Mouse (Mus musculus) urinary bladder, postnatal 10 days (tissue): Measurements from ENCODE around the gene Dnm3.

Source experiments
- DNase-seq: peaks from one replicate; pipeline ENCODE4 v3.0.0; 2022; ENCODE audit warnings: low spot score

Dnm3 gene

DNA sequence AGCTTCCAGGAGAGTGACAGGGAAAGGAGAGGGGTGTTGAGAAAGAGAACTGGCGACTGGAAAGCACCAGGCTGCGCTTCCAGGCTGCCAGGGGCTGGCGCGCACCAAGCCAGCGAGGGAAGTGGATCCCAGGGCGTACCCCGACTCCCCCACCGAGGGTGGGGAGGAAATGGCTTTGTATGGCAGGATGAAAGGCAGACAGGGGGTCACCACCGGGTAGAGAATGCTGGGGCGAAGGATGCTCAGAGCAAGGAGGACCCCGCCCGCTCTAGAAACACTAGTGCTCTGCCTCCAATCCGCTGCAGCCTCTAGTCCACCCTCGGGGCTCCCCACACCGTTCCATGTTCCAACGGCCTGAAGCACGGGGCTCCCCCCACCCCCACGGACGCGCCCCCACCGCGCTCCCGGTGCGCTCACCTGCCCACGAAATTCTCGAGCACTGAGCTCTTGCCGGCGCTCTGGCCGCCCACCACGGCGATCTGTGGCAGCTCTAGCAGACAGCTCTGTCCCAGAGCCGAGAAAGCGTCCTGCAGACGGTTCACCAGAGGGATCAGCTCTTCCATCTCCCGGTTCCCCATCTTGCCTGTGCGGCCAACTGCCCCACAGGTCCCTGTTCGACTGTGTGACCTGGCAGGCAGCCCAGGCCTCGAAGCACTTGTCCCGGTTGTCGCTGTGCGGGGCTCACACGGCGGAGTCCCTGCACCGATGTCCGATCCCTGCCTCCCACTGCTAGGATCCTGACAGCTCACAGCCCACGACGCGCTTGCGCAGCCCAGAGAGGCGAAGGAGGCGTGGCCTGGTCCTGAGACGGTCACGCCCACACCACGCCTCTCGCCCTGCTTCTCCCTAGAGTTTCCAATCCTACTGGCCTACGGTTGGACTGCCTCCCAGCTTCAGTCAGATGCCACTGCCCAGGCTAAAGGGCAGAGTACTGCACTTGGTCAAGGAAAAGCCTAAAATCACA, at the start of gene Dnm3:
Gene Dnm3 (minus strand): TSS at position 789 of the 964 bp plus-strand sequence.
- DNase-seq = peak; percentile 30

DNA sequence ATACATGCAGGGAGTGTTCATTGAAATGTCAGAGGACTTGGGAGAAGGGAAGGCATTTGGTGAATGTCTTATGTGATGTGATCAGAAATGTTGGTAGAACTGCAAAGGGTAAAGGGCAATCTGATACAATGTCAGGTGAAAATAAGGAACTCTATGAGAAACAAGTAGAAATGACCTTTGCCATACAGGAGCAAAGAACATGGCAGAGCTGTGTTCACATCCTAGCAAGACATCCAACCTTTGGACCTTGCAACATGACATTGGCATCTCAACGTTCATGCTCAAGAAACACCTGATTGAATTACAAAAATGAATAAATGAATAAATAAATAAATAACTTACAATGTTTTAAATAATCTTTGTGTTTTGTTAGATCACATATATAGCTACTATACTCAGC, 37.3 kb upstream of the Dnm3 start:
- DNase-seq = no peak

DNA sequence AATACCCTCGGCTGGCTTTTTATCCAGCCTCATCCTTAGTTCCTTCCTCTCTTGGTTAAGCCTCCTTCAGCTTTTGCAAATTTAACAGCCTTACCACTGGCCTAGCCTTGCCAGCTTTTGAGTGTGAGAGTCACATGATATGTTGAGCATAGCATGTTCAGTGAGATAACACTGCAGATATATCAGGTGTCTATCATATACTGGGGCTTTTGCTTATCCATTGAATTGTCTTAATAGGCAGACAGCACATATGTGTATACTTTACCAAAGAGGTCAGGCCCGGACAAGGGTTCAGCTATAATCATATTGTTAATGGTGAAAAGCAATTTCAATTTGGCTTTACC, 32.2 kb upstream of the Dnm3 start:
- no peak for DNase-seq

DNA sequence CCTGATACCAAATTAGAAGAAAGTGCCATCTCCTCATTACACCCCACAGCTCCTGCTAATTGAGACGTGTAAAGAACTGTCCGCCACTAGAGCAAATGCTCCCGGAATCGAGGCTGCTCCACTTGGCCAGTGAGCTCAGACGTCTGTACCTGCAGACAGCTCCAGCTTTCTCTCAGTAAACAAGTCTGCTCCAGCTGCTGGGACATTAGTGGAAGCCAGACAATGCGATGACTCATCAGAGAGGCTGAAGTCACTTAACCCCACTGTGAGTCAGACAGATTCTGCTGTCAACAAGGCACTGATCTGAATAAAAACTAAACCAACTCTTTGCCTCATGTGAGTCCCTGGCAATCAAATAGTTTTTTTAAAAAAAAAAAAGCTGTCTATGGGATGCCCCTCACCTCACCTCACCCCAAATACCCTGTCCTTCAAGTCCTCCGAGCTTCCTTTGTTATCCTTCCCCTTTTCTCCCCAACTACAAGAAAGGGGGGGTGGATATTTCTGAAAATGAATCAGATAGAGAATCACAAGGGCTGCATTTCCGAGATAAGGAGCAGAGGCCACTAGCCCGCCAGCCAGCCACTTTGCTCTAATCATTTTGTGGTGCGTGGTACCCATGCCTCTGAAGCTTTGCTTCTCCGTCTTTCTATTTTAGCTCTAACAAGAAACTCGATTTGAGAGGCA, 31.6 kb upstream of the Dnm3 start:
- DNase-seq = no peak

DNA sequence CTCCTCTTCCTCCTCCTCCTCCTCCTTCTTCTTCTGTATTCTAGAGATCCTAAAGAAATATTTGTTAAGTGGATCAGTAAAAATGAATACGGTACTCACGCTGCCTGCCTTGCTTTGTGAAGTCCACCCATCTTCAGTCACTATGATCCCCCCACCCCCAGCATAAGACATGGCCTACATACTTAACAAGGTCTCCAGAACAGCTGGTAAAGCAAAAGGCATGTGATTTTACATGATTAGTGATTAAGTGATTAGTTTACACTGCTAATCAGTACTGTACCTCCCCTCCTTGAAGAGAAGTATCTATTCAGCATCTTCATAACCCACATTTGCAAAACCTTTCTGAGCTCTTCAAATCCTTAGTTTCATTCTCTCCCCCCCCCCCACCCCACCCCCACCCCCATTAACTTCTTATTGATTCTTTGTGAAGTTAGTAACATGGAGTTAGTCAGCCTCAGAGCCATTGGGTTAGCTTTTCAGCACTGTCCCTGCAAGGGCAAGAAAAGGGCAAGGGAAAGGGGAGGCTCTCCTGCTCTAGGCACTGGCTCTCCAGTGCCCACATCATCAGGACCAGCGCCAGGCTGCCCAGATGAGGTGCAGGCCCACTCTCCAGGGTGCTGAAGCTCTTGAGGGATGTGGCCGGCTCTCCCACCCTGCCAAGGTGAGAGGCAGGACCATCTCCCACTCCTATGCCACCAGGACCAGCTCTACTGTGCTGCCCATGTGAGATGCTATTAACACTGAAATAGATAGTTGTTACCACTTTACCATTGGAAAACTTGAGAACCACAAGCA, 30.6 kb upstream of the Dnm3 start:
- DNase-seq = no peak

DNA sequence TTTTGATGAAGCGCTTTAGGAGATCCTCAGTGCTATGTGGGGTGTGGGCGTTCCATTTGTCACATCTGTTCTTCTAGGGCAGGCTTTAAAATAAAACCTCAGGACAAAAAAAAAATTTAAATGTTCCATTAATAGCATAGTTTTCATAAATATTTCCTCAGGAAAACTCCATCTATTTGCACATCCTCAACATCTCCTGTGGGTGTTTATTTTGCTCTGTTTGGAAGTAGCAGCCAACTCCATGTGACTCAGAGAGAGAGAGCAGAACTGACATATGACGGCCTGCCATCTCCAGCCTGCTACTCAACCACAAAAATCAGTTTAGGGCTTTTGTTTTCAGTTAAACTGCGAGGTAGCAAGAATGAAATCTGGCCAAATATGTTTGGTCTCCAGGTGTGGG, 28.7 kb upstream of the Dnm3 start:
- DNase-seq = no peak

DNA sequence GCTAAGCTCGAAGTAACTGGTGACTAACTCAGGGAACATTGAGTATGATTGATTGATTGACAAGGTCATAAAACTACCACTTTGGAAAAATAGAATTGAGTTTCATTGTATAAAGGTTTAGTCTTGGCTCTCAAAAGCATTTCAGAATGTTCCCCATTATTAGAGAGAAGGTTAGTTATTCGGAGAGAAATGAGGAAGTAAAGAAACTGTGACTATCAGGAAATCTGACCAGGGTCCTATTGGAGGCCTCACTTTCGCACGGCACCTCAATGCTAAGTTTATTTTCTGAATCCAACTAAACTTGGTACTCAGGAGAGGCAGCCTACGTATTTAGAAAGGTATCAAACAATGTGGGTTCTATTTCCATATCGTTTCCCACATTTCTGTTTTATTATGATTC, 27.8 kb upstream of the Dnm3 start:
- DNase-seq = no peak

DNA sequence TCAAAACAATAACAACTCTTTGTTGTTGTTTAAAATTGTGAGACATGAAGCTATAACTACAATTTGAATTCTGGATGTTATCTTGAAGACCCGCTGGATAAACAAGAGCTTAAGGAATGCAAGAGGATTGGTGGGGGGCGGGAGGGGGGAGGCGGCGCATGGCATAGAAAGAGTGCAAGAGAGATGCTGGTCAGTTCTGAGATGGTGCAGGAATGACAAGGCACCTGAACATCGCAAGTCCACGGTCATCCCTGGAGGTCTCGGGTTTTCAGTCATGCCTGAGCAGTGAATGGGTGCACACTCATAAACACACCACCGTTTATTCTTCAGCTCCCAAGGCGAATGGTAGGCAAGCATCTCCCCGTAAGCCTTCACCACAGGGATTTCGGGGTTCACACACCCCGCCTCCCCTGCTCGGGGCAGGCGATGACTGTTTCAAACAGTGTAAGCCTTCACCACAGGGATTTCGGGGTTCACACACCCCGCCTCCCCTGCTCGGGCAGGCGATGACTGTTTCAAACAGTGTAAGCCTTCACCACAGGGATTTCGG, 1.2 kb downstream of the Dnm3 start:
- DNase-seq = no peak

DNA sequence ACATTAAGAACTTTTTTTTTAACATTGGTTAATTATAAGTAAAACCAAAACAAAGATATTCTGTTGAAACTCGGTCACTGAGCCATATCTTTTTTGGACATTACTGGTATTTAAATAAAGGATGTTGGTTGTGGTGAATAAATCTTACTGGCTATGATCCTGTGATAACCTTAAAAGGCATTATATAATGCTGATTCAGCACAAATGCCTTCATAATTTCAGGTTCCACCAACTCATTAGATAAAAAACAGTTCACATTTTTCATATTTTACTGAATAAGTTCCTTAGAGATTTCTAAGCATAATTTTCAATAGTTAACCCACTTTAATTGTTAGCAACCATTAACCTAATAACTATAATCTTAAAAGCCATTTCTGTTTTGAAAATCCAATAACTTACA, 4.9 kb downstream of the Dnm3 start:
- DNase-seq = no peak

DNA sequence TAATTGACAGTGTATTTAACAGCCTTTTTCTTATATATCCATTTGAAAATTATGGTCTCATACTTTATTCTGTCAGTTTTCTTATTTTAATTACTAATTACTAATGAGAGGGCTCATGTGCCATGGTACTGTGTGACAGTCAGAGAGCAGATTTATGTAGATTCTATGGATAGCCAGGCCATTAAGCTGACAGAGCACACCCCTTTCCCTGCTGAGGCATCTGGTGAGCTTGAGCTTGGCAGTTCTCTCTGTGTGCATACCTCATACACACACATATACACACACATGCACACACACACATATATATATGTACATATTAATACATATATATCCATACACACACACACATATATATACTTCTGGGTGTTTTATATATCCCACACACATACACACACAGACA, 6.7 kb downstream of the Dnm3 start:
- no peak for DNase-seq

DNA sequence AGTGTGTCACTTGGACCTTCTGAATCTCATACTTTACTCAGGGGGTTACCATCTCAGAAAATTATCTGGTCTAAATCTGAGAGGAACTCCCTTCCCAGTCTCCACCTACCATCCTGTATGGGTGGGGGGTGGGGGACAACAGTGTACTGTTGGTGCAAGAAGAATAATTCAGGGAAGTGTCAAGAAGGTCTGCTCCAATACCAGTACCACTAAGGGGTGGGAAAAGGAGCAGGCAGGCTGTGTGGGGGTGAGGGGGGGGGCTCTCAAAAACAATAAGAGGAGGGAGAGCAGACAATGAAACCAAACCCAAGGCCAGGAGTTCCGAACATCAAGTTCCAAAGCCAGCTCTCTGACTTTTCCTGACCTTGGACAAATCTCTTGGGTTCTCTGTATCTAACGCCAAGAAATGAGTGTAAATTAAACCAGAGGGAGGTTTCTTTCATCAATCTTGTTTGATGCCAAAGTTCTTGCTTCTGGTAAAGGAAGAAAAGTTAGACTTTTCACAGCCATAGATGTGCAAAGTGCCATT, 8.0 kb downstream of the Dnm3 start:
- no peak for DNase-seq

DNA sequence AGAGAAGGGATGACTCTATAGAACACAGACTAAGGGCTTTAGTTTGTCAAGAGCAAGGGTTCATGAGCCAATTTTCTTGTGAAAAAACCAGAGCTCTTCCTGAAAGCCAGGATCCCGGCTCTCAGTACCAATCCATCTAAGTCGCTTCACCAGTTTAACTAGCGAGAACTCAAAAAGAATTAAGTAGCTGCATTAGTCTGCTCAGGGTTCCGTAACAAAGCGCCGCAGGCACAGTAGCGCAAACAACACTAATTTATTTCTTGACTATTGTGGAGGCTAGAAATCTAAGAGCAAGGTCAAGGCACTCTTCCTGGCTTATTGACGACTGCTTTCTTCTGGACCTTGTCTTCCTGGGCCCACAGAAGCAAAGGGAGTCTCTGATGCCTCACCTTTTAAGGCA, 14.2 kb downstream of the Dnm3 start:
- no peak for DNase-seq

DNA sequence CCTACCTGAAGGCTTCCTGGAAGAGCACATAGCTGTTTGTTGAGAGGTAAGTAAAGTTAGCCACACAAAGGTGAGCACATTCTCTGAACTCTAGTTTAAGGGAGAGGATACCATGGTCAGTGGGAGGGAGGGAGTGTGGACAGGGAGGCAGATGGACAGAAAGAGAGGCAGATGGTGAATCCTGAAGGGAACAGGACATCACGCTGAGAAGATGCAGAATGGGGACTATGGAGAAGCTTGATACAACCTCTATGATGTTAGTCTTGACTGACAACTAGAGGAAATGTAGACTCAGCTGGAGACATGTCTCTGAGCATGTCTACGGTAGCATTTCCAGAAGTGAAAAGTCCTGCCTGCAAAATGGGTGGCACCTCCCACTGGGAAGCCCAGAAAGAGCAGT, 19.1 kb downstream of the Dnm3 start:
- no peak for DNase-seq

DNA sequence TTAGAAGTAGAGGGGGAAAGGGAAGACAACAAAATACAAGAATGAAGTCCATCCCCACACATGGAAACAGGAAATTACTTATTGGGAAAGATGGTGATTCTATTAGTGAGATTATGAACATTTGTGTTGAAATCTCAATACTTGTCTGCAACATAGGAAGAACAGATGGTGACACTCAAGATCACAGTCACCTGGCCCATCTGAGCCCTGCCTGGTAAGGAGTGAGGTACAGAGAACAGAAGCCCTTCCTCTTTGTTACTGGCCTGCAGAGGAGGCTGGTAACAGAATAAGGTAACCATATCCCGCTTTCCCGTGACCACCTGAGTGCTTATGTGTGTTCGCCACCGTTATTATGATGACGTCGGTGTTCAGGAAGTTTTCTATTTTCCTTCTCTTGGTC, 21.0 kb downstream of the Dnm3 start:
- DNase-seq = no peak

DNA sequence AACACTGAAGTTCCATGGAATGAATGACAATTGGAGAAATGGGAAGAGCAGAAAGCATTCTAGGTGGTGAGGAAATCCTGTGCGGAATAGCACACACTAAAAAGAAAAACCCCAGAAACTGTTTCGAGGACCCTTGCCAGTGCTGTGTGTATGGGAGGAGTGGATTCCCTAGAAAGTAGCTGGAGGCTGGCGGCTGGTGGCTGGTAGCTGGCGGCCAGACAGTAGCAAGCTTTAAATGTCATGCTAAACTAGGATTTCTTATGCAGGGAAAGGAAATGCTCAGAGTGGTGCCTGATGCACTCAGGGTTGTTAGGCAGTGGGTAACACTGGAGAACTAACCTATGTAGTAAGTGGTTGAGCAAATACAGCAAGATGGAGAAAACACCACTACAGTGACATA, 21.4 kb downstream of the Dnm3 start:
- no peak for DNase-seq

DNA sequence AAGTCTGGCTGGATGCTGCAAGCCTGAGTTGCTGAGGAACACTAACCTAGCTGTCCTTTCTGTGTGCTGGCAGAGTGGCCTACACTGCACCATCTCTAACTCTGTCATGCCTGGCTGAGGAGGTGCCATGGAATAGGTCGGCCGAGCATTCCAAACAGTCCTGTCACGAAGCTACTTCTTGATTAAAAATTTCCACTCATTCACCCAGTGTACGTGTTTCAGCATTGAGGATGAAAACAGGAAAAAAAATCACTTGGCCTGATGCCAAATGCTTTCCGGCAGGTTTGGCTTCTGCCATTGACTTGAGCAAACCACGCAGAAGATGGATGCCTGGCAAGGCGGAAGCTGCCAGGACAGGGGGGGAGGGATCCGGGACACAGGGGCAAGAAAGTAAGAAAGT, 24.3 kb downstream of the Dnm3 start:
- DNase-seq = no peak

DNA sequence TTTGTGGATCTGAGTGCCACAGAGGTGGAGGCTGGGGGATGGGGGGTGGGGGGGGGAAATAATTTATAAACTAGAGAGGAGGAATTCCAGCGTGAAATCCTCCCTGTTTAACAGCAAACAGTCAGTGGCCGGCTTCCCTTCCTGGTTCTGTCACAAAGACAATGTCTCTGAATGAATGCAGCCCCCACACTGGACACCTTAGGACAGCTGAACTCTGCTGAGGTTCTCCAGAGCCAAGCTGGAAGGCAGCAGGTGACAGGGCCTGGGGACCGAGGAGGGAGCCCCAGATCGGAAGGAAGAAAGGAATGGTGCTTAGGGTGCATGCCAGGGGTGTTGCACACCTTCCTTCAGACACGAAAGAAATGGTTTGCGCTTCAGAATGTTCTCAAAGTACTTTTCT, 24.8 kb downstream of the Dnm3 start:
- no peak for DNase-seq

DNA sequence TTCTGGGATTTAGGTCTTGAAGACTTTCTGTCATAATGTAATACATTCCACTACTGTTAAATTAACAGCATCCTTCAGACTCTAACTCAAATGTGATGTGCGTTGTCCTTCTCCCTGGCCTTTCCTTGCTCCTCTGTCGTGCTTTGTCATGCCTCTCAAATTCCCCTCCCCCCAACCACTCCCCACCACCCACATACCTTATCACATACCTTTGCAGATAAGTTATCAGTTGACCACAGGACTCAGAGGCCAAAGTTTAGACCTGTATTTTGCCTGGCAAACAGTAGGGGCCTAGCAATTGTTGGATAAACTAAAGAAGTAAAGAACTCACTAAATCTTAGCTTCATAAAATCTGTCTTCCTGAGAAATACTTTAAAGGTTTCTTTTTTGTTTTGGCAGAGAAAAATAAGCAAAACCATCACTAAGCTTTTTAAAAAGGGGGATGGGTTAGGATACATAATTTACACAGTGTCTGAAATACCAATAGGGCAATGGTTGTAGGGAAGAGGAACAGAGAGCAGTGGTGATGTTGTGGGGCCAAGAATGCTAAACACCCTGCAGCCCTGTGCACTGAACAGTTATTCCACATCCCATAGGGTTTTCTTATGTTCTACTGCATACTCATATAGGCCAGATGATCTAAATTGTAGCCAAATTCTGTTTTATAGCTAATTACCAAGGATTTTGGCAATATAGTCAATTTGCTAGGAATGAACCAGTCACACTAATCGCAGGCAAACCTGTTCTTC, 28.5 kb downstream of the Dnm3 start:
- no peak for DNase-seq

DNA sequence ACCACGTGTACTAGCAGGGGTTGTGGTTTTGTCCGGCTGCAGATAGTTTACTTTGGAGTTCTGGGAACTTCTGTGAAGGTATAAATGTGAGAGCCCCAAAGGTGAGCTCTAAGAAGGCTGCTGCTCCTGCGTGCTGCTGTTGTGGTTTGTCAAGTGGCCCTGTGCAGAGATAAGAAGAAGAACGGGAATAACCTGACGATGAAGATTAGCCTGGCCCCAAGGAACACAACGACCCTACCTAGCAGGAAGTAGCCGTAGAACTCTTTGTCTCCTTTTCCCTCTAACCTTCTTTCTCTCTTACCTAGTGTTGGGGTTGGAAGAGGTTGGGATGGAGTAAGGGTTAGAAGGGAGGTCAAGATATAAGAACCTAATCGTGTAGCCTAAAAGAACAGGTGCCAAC, 33.0 kb downstream of the Dnm3 start:
- DNase-seq = no peak

DNA sequence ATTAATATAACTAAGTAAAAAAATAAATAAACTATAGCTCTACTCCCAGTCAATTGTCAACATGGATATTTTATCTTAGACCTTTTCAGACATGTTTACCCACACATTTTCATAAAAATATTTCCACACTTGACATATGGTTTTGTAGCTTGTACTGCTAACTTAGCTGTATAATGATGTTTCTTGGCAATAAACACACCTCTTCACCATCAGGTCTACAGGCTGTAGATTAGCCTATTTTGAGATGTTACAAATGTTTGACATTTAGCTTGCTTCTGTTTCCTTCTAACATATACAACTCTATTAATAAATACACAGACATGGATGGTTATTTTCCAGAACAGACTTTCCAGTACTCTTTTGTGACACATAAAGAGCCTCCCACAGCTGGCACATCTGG, 38.3 kb downstream of the Dnm3 start:
- no peak for DNase-seq

DNA sequence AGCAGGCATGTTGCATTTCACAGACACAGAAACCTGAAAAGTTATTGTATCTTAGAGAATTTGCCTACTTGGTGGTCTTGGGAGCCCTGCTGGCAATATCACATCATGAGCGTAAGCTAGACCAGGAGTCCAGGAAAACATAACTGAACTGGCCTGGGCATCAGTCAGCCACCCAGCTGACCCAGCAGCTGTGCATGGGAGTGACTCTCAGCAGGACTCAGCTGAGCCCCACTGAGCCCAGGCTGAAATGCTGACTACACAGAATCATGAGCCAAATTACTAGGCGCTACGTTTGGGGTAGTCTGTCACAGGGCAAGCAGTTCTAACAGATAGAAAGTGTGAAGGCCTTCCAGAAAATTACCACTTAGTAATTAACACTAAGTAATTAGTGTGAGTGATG, 41.2 kb downstream of the Dnm3 start:
- DNase-seq = no peak

DNA sequence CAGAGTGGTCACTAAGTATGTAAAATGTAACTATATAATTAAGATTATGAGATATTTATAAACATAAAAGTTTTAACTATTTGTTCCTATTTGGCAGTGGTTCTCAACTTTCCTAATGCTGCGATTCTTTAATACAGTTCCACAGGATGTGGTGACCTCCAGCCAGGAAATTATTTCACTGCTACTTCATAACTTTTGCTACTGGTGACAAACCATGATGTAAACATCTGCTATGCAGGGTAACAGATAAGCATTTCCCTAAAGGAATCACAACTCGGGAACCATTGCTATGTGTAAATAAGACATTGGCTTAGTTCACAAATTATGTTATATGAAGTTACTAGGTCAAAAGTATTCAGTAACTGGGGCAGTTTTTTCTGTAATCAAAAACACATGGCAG, 48.9 kb downstream of the Dnm3 start:
- DNase-seq = no peak
